8 mouse cellular contexts compared by ENCODE assay signal in genomic region chr8:61894062-61894461, GRCm38 (mm10). TPM values are rescaled to one million over a fixed set of nuclear protein-coding genes. Genes with fewer than 3 reads are reported as not detected.
DNase-seq lines count a peak whose midpoint lies in the region; ATAC-seq lines count a peak whose summit lies in the region.

No protein-coding gene starts in this region.

- H3K4me3 ChIP-seq in forebrain, embryonic 13.5 days, result no peak overlapping the region

- H3K9me3 ChIP-seq in forebrain, embryonic 13.5 days (replicated peaks), result no peaks in the 10 kb centered on the region

- no peak overlapping the region for H3K27ac ChIP-seq in forebrain, embryonic 13.5 days

- peak; percentile 6 to 12 for DNase-seq in cerebellum, adult 18-20 months
- no peak for DNase-seq in cerebellum, adult 11 months
- peak; percentile 19 for DNase-seq in ovary, postnatal 36 days (ENCODE audit: low spot score)
- DNase-seq in ovary, postnatal 10 days (ENCODE audit: low spot score), result no peak
- peak; percentile 77 for DNase-seq in kidney, postnatal 10 days
- DNase-seq in lung, postnatal 10 days, result peak; percentile 68
- DNase-seq in testis, postnatal 10 days (ENCODE audit: low spot score), result peak; percentile 80

- no peaks in the 10 kb centered on the region for H3K4me1 ChIP-seq in forebrain, embryonic 13.5 days

- ATAC-seq in forebrain, embryonic 13.5 days, result 0 out of 2 replicates have a peak, but pooled peaks have one; percentile 62

- H3K4me2 ChIP-seq in forebrain, embryonic 13.5 days, result no peak overlapping the region

- 47% methylated on average over 2 of the region's 2 CpGs for WGBS in forebrain, embryonic 13.5 days

- H3K36me3 ChIP-seq in forebrain, embryonic 13.5 days (ENCODE audit: poor library complexity, severe bottlenecking), result no peaks in the 10 kb centered on the region

- no peaks in the 10 kb centered on the region for H3K27me3 ChIP-seq in forebrain, embryonic 13.5 days

- no peak overlapping the region for H3K9ac ChIP-seq in forebrain, embryonic 13.5 days

RNA-seq across cellular contexts. Expression of gene Palld, which starts 8.4 kb away (rescaled TPM):
- polyA plus RNA-seq in forebrain, embryonic 13.5 days (2015; fragmentation: Nextera tagmentation; extraction: Ambion mirVana), result 30.2 and 33.8 TPM in 2 replicates

RNA-seq across cellular contexts. Expression of gene Ddx60, which starts 33.8 kb away (rescaled TPM):
- polyA plus RNA-seq in forebrain, embryonic 13.5 days (2015; fragmentation: Nextera tagmentation; extraction: Ambion mirVana), result 0.10 and 0.21 TPM in 2 replicates

Comparison
In these comparisons a context has a peak if more than half of its experiments do, and no peak if none do; other contexts are left out.
1. DNase-seq: peak in cerebellum, adult 18-20 months (2 of 2), ovary, postnatal 36 days (single experiment), kidney, postnatal 10 days (single experiment), lung, postnatal 10 days (single experiment) and testis, postnatal 10 days (single experiment); none in cerebellum, adult 11 months (single experiment) and ovary, postnatal 10 days (single experiment).